Mouse (Mus musculus): Measurements from ENCODE around the gene Taf4. TPM values are rescaled to one million over a fixed set of nuclear protein-coding genes. Genes with fewer than 3 reads are reported as not detected.

The Taf4 gene
- polyA plus RNA-seq, 1 experiment, result 15.2 TPM

- H3K4me3 ChIP-seq (replicated peaks; ENCODE audit: insufficient read depth, low read depth, low read length), result no peak overlapping the region
- H3K27ac ChIP-seq (ENCODE audit: insufficient read depth, low read length), result no peak overlapping the region
- H3K4me1 ChIP-seq (ENCODE audit: control insufficient read depth, insufficient read depth, low read length), result peaks cover 19% of the 10 kb centered on the region
- peak; percentile 31 to 57 for DNase-seq
- TF ChIP-seq POLR2A (IDR thresholded peaks at IDR 0.05; ENCODE audit: borderline replicate concordance, insufficient read depth, low read length), result no peak
- no peak for TF ChIP-seq CTCF (IDR thresholded peaks at IDR 0.05; ENCODE audit: borderline replicate concordance, insufficient read depth, low read depth, low read length)
- WGBS, result 26% methylated on average over 8 of the region's 8 CpGs
- no peaks in the 10 kb centered on the region for H3K27me3 ChIP-seq (ENCODE audit: control insufficient read depth, insufficient read depth, low read length)
Observed at GRCm38 (mm10) chr2:179979836-179980235, 3.4 kb upstream of the Taf4 start.

- WGBS, result 78% methylated on average over 3 of the region's 3 CpGs
- no peak overlapping the region for H3K4me3 ChIP-seq (replicated peaks; ENCODE audit: insufficient read depth, low read depth, low read length)
- no peak for TF ChIP-seq CTCF (IDR thresholded peaks at IDR 0.05; ENCODE audit: borderline replicate concordance, insufficient read depth, low read depth, low read length)
- peak overlapping the region; percentile 97; the same call in 1 of the 2 replicates for H3K27ac ChIP-seq (ENCODE audit: insufficient read depth, low read length)
- peak in 1 of 2 experiments; percentile 30 for DNase-seq
- H3K27me3 ChIP-seq (ENCODE audit: control insufficient read depth, insufficient read depth, low read length), result no peaks in the 10 kb centered on the region
- peaks cover 27% of the 10 kb centered on the region for H3K4me1 ChIP-seq (ENCODE audit: control insufficient read depth, insufficient read depth, low read length)
Observed at GRCm38 (mm10) chr2:179978250-179978649, 1.8 kb upstream of the Taf4 start.

GRCm38 (mm10) chr2:179977344-179978025, 1.0 kb upstream of the Taf4 start:
- no peaks in the 10 kb centered on the region for H3K27me3 ChIP-seq (ENCODE audit: control insufficient read depth, insufficient read depth, low read length)
- TF ChIP-seq CTCF (IDR thresholded peaks at IDR 0.05; ENCODE audit: borderline replicate concordance, insufficient read depth, low read depth, low read length) (no peak), POLR2A (IDR thresholded peaks at IDR 0.05; ENCODE audit: borderline replicate concordance, insufficient read depth, low read length) (peak; percentile 31; the same call in 1 of the 2 replicates)
- WGBS, result 2% methylated on average over 10 of the region's 10 CpGs
- H3K27ac ChIP-seq (ENCODE audit: insufficient read depth, low read length), result peak overlapping the region; percentile 97
- H3K4me1 ChIP-seq (ENCODE audit: control insufficient read depth, insufficient read depth, low read length), result peaks cover 33% of the 10 kb centered on the region
- H3K4me3 ChIP-seq (replicated peaks; ENCODE audit: insufficient read depth, low read depth, low read length), result peak overlapping the region; percentile 73
- DNase-seq, result peak; percentile 48 to 66

GRCm38 (mm10) chr2:179976295-179976627, 185 bp downstream of the Taf4 start:
- Histone ChIP-seq H3K27me3 (ENCODE audit: control insufficient read depth, insufficient read depth, low read length) (no peaks in the 10 kb centered on the region), H3K4me1 (ENCODE audit: control insufficient read depth, insufficient read depth, low read length) (peaks cover 41% of the 10 kb centered on the region), H3K27ac (ENCODE audit: insufficient read depth, low read length) (peak overlapping the region; percentile 90), H3K4me3 (replicated peaks; ENCODE audit: insufficient read depth, low read depth, low read length) (peak overlapping the region; percentile 84)
- no peak for DNase-seq
- 8% methylated on average over 39 of the region's 54 CpGs for WGBS
- TF ChIP-seq CTCF (IDR thresholded peaks at IDR 0.05; ENCODE audit: borderline replicate concordance, insufficient read depth, low read depth, low read length), result no peak
- no peak for TF ChIP-seq POLR2A (IDR thresholded peaks at IDR 0.05; ENCODE audit: borderline replicate concordance, insufficient read depth, low read length)

GRCm38 (mm10) chr2:179975851-179976250, 595 bp downstream of the Taf4 start:
- TF ChIP-seq POLR2A (IDR thresholded peaks at IDR 0.05; ENCODE audit: borderline replicate concordance, insufficient read depth, low read length) (no peak), CTCF (IDR thresholded peaks at IDR 0.05; ENCODE audit: borderline replicate concordance, insufficient read depth, low read depth, low read length) (no peak)
- DNase-seq, result peak; percentile 46 to 54

GRCm38 (mm10) chr2:179974651-179975471, 1.6 kb downstream of the Taf4 start:
- DNase-seq, result peak; percentile 52 to 57
- no peak overlapping the region for H3K27ac ChIP-seq (ENCODE audit: insufficient read depth, low read length)

More at GRCm38 (mm10) chr2:179975851-179976250, 595 bp downstream of the Taf4 start:
- Histone ChIP-seq H3K27ac (ENCODE audit: insufficient read depth, low read length) (no peak overlapping the region), H3K4me1 (ENCODE audit: control insufficient read depth, insufficient read depth, low read length) (peaks cover 40% of the 10 kb centered on the region), H3K4me3 (replicated peaks; ENCODE audit: insufficient read depth, low read depth, low read length) (peak overlapping the region; percentile 84), H3K27me3 (ENCODE audit: control insufficient read depth, insufficient read depth, low read length) (no peaks in the 10 kb centered on the region)
- 18% methylated on average over 78 of the region's 82 CpGs for WGBS

GRCm38 (mm10) chr2:179973871-179974628, 2.4 kb downstream of the Taf4 start:
- 7% methylated on average over 8 of the region's 8 CpGs for WGBS
- Histone ChIP-seq H3K27me3 (ENCODE audit: control insufficient read depth, insufficient read depth, low read length) (no peaks in the 10 kb centered on the region), H3K27ac (ENCODE audit: insufficient read depth, low read length) (no peak overlapping the region), H3K4me1 (ENCODE audit: control insufficient read depth, insufficient read depth, low read length) (peaks cover 42% of the 10 kb centered on the region), H3K4me3 (replicated peaks; ENCODE audit: insufficient read depth, low read depth, low read length) (peak overlapping the region; percentile 61)
- no peak for TF ChIP-seq POLR2A (IDR thresholded peaks at IDR 0.05; ENCODE audit: borderline replicate concordance, insufficient read depth, low read length)
- no peak for TF ChIP-seq CTCF (IDR thresholded peaks at IDR 0.05; ENCODE audit: borderline replicate concordance, insufficient read depth, low read depth, low read length)
- DNase-seq, result peak; percentile 59 to 72

More at GRCm38 (mm10) chr2:179974651-179975471, 1.6 kb downstream of the Taf4 start:
- TF ChIP-seq POLR2A (IDR thresholded peaks at IDR 0.05; ENCODE audit: borderline replicate concordance, insufficient read depth, low read length), result no peak
- H3K4me3 ChIP-seq (replicated peaks; ENCODE audit: insufficient read depth, low read depth, low read length), result peak overlapping the region; percentile 61
- WGBS, result under 1% methylated on average over 45 of the region's 45 CpGs
- peaks cover 39% of the 10 kb centered on the region for H3K4me1 ChIP-seq (ENCODE audit: control insufficient read depth, insufficient read depth, low read length)
- no peaks in the 10 kb centered on the region for H3K27me3 ChIP-seq (ENCODE audit: control insufficient read depth, insufficient read depth, low read length)

Data from cerebellum, adult 2 months (tissue).